Mouse (Mus musculus) intestine, embryonic 15.5 days (tissue): ENCODE measurements around the gene Pip4k2a. TPM values are rescaled to one million over a fixed set of nuclear protein-coding genes. Genes with fewer than 3 reads are reported as not detected.

Experiments used
- ATAC-seq: fragments of 200-750 bp; cut with Nextera tagmentation; 2 replicates; pipeline ENCODE4 v1.8.0; 2017; ENCODE audit warnings: moderate TSS enrichment, moderate library complexity
- H3K27ac ChIP-seq: fragments of 300-500 bp; sonication (generic); 2 replicates; pipeline ENCODE4 v1.5.1; 2015; ENCODE audit warnings: mild to moderate bottlenecking, inconsistent platforms
- H3K27me3 ChIP-seq: fragments of 300-500 bp; sonication (generic); replicated peaks from 2 replicates; pipeline ENCODE4 v1.6.1; 2015; ENCODE audit warnings: inconsistent platforms
- H3K36me3 ChIP-seq: fragments of 300-500 bp; sonication (generic); 2 replicates; pipeline ENCODE4 v1.6.1; 2015; ENCODE audit warnings: inconsistent platforms
- H3K4me1 ChIP-seq: fragments of 300-500 bp; sonication (generic); replicated peaks from 2 replicates; pipeline ENCODE4 v1.6.1; 2015; ENCODE audit warnings: inconsistent platforms
- H3K4me2 ChIP-seq: fragments of 300-500 bp; sonication (generic); replicated peaks from 2 replicates; pipeline ENCODE4 v1.6.1; 2015; ENCODE audit warnings: mild to moderate bottlenecking, inconsistent platforms
- H3K4me3 ChIP-seq: fragments of 300-500 bp; sonication (generic); replicated peaks from 2 replicates; pipeline ENCODE4 v1.5.1; 2015; ENCODE audit warnings: inconsistent platforms
- H3K9ac ChIP-seq: fragments of 300-500 bp; sonication (generic); 2 replicates; pipeline ENCODE4 v1.6.1; 2015; ENCODE audit warnings: inconsistent platforms
- H3K9me3 ChIP-seq: fragments of 300-500 bp; sonication (generic); 2 replicates; pipeline ENCODE4 v1.6.1; 2016; ENCODE audit warnings: inconsistent platforms
- WGBS: fragments of 180-500 bp; shearing (Covaris S2); methylation state at CpG from one replicate; pipeline ENCODE4 v1.1.7; 2015; 5-methylcytosine and 5-hydroxymethylcytosine counted together
- polyA plus RNA-seq: library from polyadenylated mRNA; unstranded; fragments of >200 nt; fragmentation: Nextera tagmentation; extraction: Ambion mirVana; gene quantifications from 2 replicates; pipeline ENCODE4 v1.2.1, GENCODE M21; 2015

Pip4k2a gene
- polyA plus RNA-seq, 1 experiment from 2014 or later: 8.9 TPM

DNA sequence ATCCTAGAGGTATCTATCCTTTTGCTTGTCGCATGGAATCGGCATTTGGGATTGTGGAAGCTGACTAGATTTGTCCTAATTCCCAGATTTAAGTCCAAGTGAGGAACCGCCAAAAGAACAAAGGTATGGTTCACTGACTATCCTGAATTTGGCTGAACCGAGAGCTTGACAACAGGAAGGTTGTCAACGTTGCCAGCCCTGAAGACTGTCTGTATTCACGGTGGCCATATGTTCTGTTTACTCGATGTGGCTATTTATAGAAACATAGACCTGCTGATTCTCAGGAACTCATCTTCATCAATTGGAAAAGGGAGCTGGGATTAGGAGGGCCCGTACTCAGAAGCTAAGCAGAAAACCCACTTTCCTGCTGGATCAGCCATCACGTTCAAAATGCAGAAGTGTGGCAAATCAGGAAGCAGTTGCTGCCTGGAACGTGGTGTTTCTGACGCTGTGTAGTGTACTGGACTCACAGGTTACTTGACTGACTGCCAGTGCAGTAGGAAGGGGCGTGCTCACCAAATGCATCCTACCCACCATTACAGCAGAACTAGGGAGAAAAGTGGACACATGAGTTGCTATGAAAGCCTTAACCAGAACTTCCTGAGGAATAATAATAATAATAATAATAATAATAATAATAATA is 162.5 kb downstream of the Pip4k2a start:
- whole genome bisulfite sequencing: 83% methylated on average over 12 of the region's 12 CpGs
- Histone ChIP-seq H3K36me3 (no peaks in the 10 kb centered on the region), H3K27me3 (no peaks in the 10 kb centered on the region), H3K4me3 (no peak overlapping the region), H3K4me2 (no peak overlapping the region), H3K4me1 (no peaks in the 10 kb centered on the region), H3K9ac (no peak overlapping the region), H3K9me3 (no peaks in the 10 kb centered on the region), H3K27ac (no peak overlapping the region)
- no peak for ATAC-seq

DNA sequence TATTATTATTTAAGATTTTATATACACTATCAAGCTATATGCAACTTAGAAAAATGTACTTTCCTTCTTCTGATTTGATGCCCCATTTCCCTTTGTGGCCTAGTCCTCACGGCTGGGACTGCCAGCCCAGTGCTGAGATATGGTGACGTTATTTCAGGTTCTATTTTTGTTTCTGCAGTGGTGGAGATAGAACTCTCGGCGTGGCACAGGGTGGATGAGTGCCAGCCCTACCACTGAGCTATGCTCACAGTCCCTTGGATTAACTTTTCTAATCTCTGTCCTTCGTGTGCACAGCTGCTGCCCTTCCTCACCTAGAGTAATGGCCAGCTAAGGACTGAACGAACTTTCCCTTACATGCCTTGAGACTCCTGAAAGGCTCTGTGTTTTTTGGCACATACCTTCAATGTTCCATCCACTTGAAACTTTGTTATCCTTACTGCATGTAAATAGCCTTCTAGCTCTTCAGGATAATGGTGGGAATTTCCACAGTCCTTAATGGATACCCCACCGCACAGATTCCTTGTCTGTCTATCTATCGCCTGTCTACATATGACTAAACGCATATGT is 164.8 kb downstream of the Pip4k2a start:
- Histone ChIP-seq H3K4me3 (no peak overlapping the region), H3K27ac (no peak overlapping the region), H3K9me3 (no peaks in the 10 kb centered on the region), H3K36me3 (no peaks in the 10 kb centered on the region), H3K4me2 (no peak overlapping the region), H3K4me1 (no peaks in the 10 kb centered on the region), H3K9ac (no peak overlapping the region), H3K27me3 (no peaks in the 10 kb centered on the region)
- no peak for ATAC-seq
- WGBS: 84% methylated on average over 9 of the region's 9 CpGs

DNA sequence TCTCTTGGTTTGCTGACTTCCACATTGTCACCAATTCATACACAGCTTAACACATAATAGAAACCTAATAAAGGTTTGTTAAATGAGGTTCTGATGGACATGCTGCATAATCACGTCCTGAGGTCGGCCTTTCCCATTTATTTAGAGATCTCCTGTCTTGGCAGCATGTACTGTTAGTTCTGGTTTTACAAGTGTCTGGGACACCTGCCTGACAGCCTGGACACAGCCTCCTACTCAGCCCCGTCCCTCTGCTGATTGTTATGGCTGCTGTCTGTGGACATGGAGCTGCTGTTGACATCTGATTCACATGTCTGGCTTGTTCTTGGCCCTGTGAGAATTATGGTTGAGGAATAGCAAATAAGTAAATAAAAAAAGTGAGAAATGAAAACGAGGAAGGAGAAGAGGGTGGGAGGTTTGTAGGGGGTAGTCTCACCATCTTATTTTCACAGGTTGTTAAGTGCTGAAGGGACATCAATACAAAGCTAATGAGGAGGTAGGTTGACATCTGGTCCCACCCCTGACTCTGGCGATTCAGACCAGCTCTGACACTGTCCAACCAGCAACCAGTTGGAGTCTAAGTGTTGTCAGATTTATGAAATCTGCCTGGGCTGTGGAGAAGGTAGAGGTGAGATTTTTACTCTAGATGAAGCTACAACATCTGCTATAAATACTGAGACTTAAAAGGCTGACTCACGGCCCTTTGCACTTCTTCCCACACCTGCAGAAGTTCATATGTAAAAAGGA is 166.7 kb downstream of the Pip4k2a start:
- no peak for ATAC-seq
- H3K27me3 ChIP-seq: no peaks in the 10 kb centered on the region

DNA sequence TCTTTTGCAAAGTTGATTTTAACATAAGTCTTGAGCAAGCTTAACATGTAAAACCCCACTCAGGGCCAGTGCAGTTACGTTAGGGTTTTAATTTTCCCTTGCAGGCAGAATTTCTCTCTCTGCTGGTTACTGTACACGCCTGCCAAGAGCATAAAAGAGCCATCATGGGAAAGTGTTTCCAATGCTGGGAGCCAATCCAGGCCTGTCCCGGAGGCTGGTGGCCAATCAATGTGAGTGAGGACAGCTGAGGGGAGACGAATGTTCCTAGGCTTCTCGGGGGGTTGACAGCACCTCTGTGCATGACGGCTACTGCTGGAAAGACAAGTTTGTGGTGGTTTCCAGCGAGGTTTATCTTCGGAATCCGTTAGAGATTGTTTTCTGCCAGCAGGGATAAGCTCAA is 175.2 kb downstream of the Pip4k2a start:
- Histone ChIP-seq H3K9ac (no peak overlapping the region), H3K27ac (no peak overlapping the region), H3K27me3 (no peaks in the 10 kb centered on the region), H3K36me3 (no peaks in the 10 kb centered on the region), H3K4me1 (peaks cover 9% of the 10 kb centered on the region), H3K4me2 (no peak overlapping the region), H3K9me3 (no peaks in the 10 kb centered on the region), H3K4me3 (no peak overlapping the region)
- ATAC-seq: peak; percentile 43; the same call in 1 of the 2 replicates
- WGBS: 50% methylated on average over 9 of the region's 9 CpGs

More for the DNA sequence above, 166.7 kb downstream of the Pip4k2a start:
- Histone ChIP-seq H3K27ac (no peak overlapping the region), H3K4me2 (no peak overlapping the region), H3K36me3 (no peaks in the 10 kb centered on the region), H3K9ac (no peak overlapping the region), H3K4me3 (no peak overlapping the region), H3K4me1 (no peaks in the 10 kb centered on the region), H3K9me3 (no peaks in the 10 kb centered on the region)
- WGBS: 64% methylated on average over 6 of the region's 6 CpGs

DNA sequence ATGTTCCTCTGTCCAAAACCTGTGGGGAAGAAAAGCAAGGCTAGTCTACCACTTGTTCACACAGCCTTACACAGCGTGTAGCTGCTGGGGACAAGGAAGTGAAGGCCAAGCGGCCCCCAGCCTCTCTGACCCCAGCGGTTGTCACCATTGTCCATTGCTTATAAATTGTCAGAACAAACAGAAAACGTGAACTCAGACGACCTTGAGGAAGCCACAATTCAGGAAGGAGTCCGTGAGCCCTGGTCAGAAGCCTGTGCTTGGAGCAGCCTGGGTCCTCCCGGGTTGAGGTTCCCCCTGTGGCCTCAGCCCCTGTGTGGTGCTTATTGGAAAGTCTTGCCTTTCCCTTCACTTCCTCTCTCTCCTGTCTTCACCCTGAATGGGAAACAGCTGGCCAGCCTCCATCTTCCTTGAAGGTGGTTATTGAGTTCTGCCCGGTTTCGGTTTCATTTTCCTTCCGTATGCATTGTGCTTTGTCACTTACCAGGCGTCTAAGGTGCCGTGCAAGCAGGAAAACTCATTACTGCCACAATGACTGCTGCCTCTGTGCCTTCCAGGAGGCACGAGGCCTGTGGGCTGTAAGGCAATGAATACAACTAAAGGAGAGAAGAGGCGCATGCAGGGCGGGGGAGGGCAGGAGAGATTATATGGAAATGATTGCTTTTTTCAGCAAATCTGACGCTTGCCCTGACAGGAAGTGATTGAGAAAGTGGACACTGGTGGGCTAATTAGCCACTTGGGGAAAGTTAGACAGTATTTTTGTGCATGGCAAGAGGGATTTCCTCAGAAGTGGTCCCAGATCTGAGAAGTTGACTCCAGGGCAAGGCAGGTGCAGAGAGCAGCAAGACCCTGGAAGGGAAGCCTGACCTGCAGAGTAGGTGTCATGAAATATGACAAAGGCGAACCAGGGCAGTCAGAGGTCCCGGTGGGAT is 176.2 kb downstream of the Pip4k2a start:
- ATAC-seq: peak; percentile 77
- Histone ChIP-seq H3K9me3 (no peaks in the 10 kb centered on the region), H3K9ac (peak overlapping the region; percentile 8; the same call in 1 of the 2 replicates)

DNA sequence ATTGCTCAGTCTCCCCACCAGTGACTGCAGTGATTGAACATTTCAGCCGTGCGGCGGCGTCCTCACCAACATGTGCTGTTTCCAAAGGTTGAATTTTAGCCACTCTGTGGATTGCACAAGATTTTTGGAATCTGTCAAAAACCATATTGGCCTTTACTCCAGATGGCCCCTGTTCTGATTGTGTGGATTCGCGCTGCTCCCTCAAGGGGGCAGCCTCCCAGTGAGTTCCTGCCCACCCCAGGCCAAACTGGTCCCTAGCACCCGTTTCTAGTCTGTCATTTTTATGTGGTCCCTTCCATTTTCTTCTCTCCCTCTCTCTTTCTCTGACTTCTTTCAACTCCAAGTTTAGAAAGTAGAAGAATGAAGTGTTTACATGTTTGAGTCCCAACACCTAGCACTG is 178.4 kb downstream of the Pip4k2a start:
- no peak for ATAC-seq
- Histone ChIP-seq H3K4me2 (no peak overlapping the region), H3K27me3 (no peaks in the 10 kb centered on the region), H3K4me1 (peaks cover 9% of the 10 kb centered on the region), H3K4me3 (no peak overlapping the region), H3K9ac (no peak overlapping the region), H3K36me3 (no peaks in the 10 kb centered on the region), H3K27ac (no peak overlapping the region), H3K9me3 (no peaks in the 10 kb centered on the region)
- WGBS: 77% methylated on average over 7 of the region's 7 CpGs

More for the DNA sequence above, 176.2 kb downstream of the Pip4k2a start:
- WGBS: 49% methylated on average over 18 of the region's 18 CpGs
- no peaks in the 10 kb centered on the region for H3K27me3 ChIP-seq
- peak overlapping the region; percentile 52 for H3K4me2 ChIP-seq
- H3K27ac ChIP-seq: peak overlapping the region; percentile 13; the same call in 1 of the 2 replicates
- no peaks in the 10 kb centered on the region for H3K36me3 ChIP-seq
- H3K4me3 ChIP-seq: peak overlapping the region; percentile 14; the same call in 1 of the 2 replicates
- peaks cover 9% of the 10 kb centered on the region for H3K4me1 ChIP-seq

DNA sequence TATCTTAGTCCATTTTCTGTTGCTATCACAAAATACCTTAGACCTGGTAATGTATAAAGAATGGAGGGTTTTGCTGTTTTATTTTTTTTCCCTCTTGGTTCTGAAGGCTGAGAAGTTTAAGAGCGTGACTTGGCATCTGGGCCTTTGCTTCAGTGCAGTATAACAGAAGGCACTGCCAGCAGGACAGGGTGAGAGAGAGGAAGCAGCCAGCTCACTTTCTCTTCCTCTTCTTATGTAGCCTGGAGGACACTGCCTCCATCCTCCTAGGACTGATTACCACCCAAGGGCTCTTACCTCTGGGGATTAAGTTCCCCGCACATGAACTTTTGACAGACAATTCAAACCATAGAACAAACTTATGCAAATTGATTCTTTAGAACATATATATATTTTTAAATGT is 181.9 kb downstream of the Pip4k2a start:
- Histone ChIP-seq H3K9ac (no peak overlapping the region), H3K9me3 (no peaks in the 10 kb centered on the region), H3K27me3 (no peaks in the 10 kb centered on the region), H3K27ac (no peak overlapping the region), H3K4me1 (peaks cover 6% of the 10 kb centered on the region; the same call in 1 of the 2 replicates), H3K4me3 (no peak overlapping the region), H3K4me2 (no peak overlapping the region), H3K36me3 (no peaks in the 10 kb centered on the region)
- ATAC-seq: no peak
- 100% methylated on average over 2 of the region's 2 CpGs for WGBS

DNA sequence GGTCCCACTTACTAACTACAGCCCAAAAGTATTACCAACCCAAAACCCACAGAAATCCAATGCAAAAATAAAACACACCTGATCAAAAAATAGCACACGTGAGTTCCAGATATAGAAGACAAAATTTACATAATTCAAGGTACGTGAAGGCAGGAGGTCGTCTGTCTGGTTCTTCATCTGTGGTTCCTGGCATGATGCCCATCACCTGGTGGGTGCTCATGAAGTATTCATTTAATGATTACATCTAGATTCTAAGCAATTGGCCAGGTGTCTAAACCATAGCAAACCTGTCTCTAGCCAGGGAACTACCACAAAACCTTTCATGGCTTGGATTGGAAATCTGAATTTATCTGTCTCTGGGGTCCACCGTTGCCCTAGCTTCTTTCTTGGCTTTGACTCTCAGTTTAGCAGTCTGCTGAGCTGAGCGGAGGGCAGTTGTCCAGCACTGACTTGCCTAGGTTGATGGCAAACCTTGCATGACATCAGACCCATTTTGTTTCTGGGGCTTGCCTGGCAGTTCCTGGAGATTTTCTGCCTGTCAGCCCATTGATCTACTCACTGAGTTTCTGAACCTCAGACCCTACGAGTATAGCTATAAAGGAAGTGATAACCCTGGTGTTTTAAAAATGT is 182.5 kb downstream of the Pip4k2a start:
- H3K36me3 ChIP-seq: no peaks in the 10 kb centered on the region
- H3K27me3 ChIP-seq: no peaks in the 10 kb centered on the region
- H3K4me2 ChIP-seq: no peak overlapping the region
- no peak overlapping the region for H3K4me3 ChIP-seq
- 85% methylated on average over 6 of the region's 6 CpGs for WGBS
- H3K9ac ChIP-seq: no peak overlapping the region
- peaks cover 6% of the 10 kb centered on the region; the same call in 1 of the 2 replicates for H3K4me1 ChIP-seq
- no peaks in the 10 kb centered on the region for H3K9me3 ChIP-seq
- ATAC-seq: no peak
- no peak overlapping the region for H3K27ac ChIP-seq

DNA sequence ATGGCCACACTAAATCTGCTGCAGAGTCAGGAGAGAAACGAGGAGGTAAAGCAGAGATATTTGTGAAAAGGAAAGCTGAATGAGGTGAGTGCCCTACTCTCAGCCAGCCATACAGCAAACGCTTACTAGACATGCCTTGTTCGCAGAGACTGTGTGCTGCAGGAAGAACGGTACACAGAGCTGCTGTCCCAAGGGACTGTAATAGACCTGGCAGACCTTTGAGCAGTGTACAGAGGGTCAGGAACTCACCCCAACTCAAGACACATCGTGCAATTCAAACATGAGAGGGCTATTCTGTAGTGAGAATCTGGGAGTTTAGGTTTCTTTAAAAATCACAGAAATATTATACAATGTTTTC is 183.5 kb downstream of the Pip4k2a start:
- ATAC-seq: no peak
- H3K4me2 ChIP-seq: no peak overlapping the region
- no peak overlapping the region for H3K9ac ChIP-seq
- H3K4me1 ChIP-seq: peaks cover 6% of the 10 kb centered on the region; the same call in 1 of the 2 replicates
- H3K36me3 ChIP-seq: no peaks in the 10 kb centered on the region
- WGBS: 27% methylated on average over 5 of the region's 5 CpGs
- no peaks in the 10 kb centered on the region for H3K27me3 ChIP-seq
- no peaks in the 10 kb centered on the region for H3K9me3 ChIP-seq
- no peak overlapping the region for H3K27ac ChIP-seq
- no peak overlapping the region for H3K4me3 ChIP-seq

DNA sequence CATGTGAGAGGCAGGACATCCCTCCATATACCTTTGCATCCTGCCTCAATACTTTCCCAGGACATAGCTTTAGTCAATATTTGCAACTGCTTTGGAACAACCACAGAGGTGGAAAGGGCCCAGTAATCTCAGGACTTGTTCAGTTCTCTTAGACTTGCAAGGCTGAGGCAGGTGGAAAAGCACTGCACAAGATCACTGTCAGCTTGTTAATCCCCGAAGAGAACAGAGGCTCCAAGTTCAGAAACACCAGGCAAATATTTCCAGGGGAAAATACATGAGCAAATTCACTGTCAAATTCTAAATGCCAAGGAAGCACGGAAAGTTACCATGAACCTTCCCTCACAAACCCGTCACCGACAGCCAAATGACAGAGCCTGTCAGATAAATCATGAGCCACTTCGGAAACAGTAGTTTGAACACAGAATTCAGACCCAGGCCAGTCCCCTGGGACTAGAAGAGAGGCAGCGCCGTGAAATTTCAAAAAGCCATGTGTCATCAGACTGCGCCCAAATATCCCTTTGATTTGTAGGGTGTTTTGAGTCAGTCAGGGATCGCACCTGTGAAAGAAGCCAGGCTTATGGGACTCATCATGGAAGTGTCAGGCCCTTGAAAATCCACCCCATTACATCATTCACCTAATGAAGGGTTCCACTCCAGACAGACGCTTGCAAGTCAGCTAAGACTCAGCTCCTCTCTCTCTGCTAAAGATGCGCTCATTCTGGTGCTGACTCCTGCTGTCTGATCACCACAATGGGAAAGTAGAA is 184.1 kb downstream of the Pip4k2a start:
- H3K27ac ChIP-seq: no peak overlapping the region
- no peaks in the 10 kb centered on the region for H3K36me3 ChIP-seq
- ATAC-seq: 0 out of 2 replicates have a peak, but pooled peaks have one; percentile 45
- no peak overlapping the region for H3K4me3 ChIP-seq
- WGBS: 47% methylated on average over 11 of the region's 11 CpGs
- no peak overlapping the region for H3K4me2 ChIP-seq
- H3K9ac ChIP-seq: no peak overlapping the region
- peaks cover 6% of the 10 kb centered on the region; the same call in 1 of the 2 replicates for H3K4me1 ChIP-seq
- no peaks in the 10 kb centered on the region for H3K27me3 ChIP-seq
- no peaks in the 10 kb centered on the region for H3K9me3 ChIP-seq

DNA sequence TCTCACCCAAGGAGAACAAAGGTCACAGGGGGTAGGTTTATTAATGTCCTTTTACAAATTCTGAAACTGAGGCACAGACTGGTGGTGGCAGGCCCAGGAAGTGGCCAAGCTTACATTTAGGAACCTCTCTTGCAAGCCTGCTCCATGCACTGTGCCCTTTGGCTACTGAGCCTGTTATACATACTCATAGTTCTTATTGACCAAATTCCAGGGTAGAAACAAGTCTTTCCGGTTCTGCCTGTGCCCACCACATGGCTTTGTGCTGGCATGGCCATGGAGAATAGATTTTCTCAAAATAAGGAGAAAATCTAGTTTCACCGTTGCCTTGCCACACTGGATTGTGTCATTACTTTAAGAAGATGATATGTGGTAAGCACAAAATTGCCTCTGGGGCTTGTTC is 190.0 kb downstream of the Pip4k2a start:
- no peak overlapping the region for H3K4me3 ChIP-seq
- H3K9ac ChIP-seq: no peak overlapping the region
- no peak overlapping the region for H3K27ac ChIP-seq
- no peak overlapping the region for H3K4me2 ChIP-seq
- no peaks in the 10 kb centered on the region for H3K36me3 ChIP-seq
- H3K9me3 ChIP-seq: no peaks in the 10 kb centered on the region
- H3K4me1 ChIP-seq: no peaks in the 10 kb centered on the region
- 0 out of 2 replicates have a peak, but pooled peaks cover 2% of the 10 kb centered on the region for H3K27me3 ChIP-seq
- WGBS: 78% methylated on average over 2 of the region's 2 CpGs
- ATAC-seq: no peak
